Mouse (Mus musculus): ENCODE measurements around the gene Kcnj6. TPM values are rescaled to one million over a fixed set of nuclear protein-coding genes. Genes with fewer than 3 reads are reported as not detected.

The Kcnj6 gene
- polyA plus RNA-seq, 1 experiment from 2014 or later, result not detected

- Histone ChIP-seq H3K9me3 (ENCODE audit: control insufficient read depth, low read length) (peaks cover 8% of the 10 kb centered on the region; the same call in 1 of the 2 replicates), H3K4me3 (ENCODE audit: low read length) (peak overlapping the region; percentile 50), H3K9ac (ENCODE audit: low read length) (peak overlapping the region; percentile 63; the same call in 1 of the 2 replicates), H3K27ac (ENCODE audit: low read length) (no peak overlapping the region), H3K27me3 (ENCODE audit: control insufficient read depth, insufficient read depth, low read depth, low read length) (no peaks in the 10 kb centered on the region), H3K4me2 (ENCODE audit: low read depth, low read length) (peak overlapping the region; percentile 67), H3K4me1 (replicated peaks; ENCODE audit: control insufficient read depth, insufficient read depth, low read length) (peaks cover 7% of the 10 kb centered on the region; the same call in 1 of the 2 replicates), H3K36me3 (ENCODE audit: control insufficient read depth, insufficient read depth, low read length) (no peaks in the 10 kb centered on the region)
- 1% methylated on average over 18 of the region's 18 CpGs for WGBS
- 0 out of 2 replicates have a peak, but pooled peaks have one; percentile 21 for ATAC-seq (ENCODE audit: low read depth)
Observed at GRCm38 (mm10) chr16:94724747-94725211, 272.7 kb downstream of the Kcnj6 start.

GRCm38 (mm10) chr16:94724061-94724596, 273.4 kb downstream of the Kcnj6 start:
- H3K9ac ChIP-seq (ENCODE audit: low read length), result peak overlapping the region; percentile 63
- H3K36me3 ChIP-seq (ENCODE audit: control insufficient read depth, insufficient read depth, low read length), result no peaks in the 10 kb centered on the region
- peaks cover 5% of the 10 kb centered on the region; the same call in 1 of the 2 replicates for H3K9me3 ChIP-seq (ENCODE audit: control insufficient read depth, low read length)
- H3K27me3 ChIP-seq (ENCODE audit: control insufficient read depth, insufficient read depth, low read depth, low read length), result no peaks in the 10 kb centered on the region
- peak overlapping the region; percentile 67 for H3K4me2 ChIP-seq (ENCODE audit: low read depth, low read length)
- H3K4me3 ChIP-seq (ENCODE audit: low read length), result peak overlapping the region; percentile 50
- no peak overlapping the region; the same call in 1 of the 2 replicates for H3K27ac ChIP-seq (ENCODE audit: low read length)
- ATAC-seq (ENCODE audit: low read depth), result peak; percentile 90
- peaks cover 7% of the 10 kb centered on the region; the same call in 1 of the 2 replicates for H3K4me1 ChIP-seq (replicated peaks; ENCODE audit: control insufficient read depth, insufficient read depth, low read length)
- under 1% methylated on average over 23 of the region's 23 CpGs for WGBS

DNA sequence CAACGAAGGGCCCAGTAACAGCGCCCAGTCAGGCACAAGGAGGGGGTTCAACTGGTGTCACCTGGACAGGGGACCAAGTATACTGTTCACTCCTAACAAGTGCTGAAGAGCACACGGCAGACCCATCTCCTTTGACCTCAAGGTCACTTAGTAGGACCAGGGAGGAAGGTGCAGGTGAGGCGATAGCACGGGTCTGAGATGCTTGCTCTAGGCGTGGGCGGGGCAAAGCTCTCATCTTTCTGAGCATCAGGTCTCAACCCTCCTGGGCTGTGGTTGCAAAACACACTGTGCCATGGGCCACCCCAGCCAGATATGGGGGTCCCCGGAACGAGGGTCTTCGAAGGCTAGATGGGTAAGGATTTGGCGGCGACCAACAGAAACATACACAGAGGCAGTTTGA, 274.6 kb downstream of the Kcnj6 start:
- no peak overlapping the region for H3K27ac ChIP-seq (ENCODE audit: low read length)
- no peak overlapping the region for H3K9ac ChIP-seq (ENCODE audit: low read length)
- H3K9me3 ChIP-seq (ENCODE audit: control insufficient read depth, low read length), result 0 out of 2 replicates have a peak, but pooled peaks cover 2% of the 10 kb centered on the region
- H3K4me2 ChIP-seq (ENCODE audit: low read depth, low read length), result no peak overlapping the region
- peaks cover 7% of the 10 kb centered on the region; the same call in 1 of the 2 replicates for H3K4me1 ChIP-seq (replicated peaks; ENCODE audit: control insufficient read depth, insufficient read depth, low read length)
- 71% methylated on average over 12 of the region's 12 CpGs for whole genome bisulfite sequencing
- no peak overlapping the region for H3K4me3 ChIP-seq (ENCODE audit: low read length)
- H3K27me3 ChIP-seq (ENCODE audit: control insufficient read depth, insufficient read depth, low read depth, low read length), result no peaks in the 10 kb centered on the region
- no peak for ATAC-seq (ENCODE audit: low read depth)
- no peaks in the 10 kb centered on the region for H3K36me3 ChIP-seq (ENCODE audit: control insufficient read depth, insufficient read depth, low read length)

- 43% methylated on average over 10 of the region's 10 CpGs for WGBS
- Histone ChIP-seq H3K9me3 (ENCODE audit: control insufficient read depth, low read length) (0 out of 2 replicates have a peak, but pooled peaks cover 2% of the 10 kb centered on the region), H3K36me3 (ENCODE audit: control insufficient read depth, insufficient read depth, low read length) (no peaks in the 10 kb centered on the region), H3K27ac (ENCODE audit: low read length) (no peak overlapping the region), H3K4me2 (ENCODE audit: low read depth, low read length) (no peak overlapping the region), H3K27me3 (ENCODE audit: control insufficient read depth, insufficient read depth, low read depth, low read length) (no peaks in the 10 kb centered on the region), H3K9ac (ENCODE audit: low read length) (no peak overlapping the region), H3K4me1 (replicated peaks; ENCODE audit: control insufficient read depth, insufficient read depth, low read length) (peaks cover 7% of the 10 kb centered on the region; the same call in 1 of the 2 replicates), H3K4me3 (ENCODE audit: low read length) (no peak overlapping the region)
- ATAC-seq (ENCODE audit: low read depth), result no peak
Observed at GRCm38 (mm10) chr16:94721549-94722006, 275.9 kb downstream of the Kcnj6 start.

DNA sequence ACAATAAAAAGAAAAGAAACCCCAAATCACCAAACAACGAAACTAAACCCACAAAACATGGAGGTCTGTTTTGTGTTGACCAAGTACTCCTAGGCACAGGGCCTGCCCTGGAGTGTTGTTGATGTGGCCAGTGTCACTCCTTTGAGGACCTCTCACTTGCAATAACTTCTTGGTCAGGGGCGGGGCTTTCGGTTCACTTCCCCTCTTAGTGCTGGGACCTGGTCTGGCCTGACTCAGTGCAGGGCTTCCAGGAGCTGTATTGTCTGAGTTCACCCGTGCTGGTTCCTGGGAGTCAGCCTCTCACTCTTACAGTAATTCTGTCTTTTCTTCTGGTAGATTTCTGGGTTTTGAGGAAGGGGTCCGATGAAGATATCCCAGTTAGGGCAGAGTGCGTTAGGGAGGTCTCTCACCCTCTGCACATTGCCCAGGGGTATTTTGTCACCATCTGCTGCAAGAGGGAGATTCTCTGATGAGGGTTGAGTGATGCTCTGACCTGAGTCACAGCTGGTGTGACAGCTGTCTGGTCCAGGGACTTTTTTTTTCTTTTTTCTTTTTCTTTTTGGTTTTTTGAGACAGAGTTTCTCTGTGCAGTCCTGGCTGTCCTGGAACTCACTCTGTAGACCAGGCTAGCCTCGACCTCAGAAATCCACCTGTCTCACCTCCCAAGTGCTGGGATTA, 276.9 kb downstream of the Kcnj6 start:
- H3K36me3 ChIP-seq (ENCODE audit: control insufficient read depth, insufficient read depth, low read length), result no peaks in the 10 kb centered on the region
- H3K9me3 ChIP-seq (ENCODE audit: control insufficient read depth, low read length), result peaks cover 6% of the 10 kb centered on the region; the same call in 1 of the 2 replicates
- no peak for ATAC-seq (ENCODE audit: low read depth)
- H3K27ac ChIP-seq (ENCODE audit: low read length), result no peak overlapping the region
- 60% methylated on average over 7 of the region's 7 CpGs for WGBS
- H3K4me3 ChIP-seq (ENCODE audit: low read length), result no peak overlapping the region
- no peak overlapping the region for H3K4me2 ChIP-seq (ENCODE audit: low read depth, low read length)
- no peak overlapping the region for H3K9ac ChIP-seq (ENCODE audit: low read length)
- H3K27me3 ChIP-seq (ENCODE audit: control insufficient read depth, insufficient read depth, low read depth, low read length), result no peaks in the 10 kb centered on the region
- peaks cover 7% of the 10 kb centered on the region; the same call in 1 of the 2 replicates for H3K4me1 ChIP-seq (replicated peaks; ENCODE audit: control insufficient read depth, insufficient read depth, low read length)

DNA sequence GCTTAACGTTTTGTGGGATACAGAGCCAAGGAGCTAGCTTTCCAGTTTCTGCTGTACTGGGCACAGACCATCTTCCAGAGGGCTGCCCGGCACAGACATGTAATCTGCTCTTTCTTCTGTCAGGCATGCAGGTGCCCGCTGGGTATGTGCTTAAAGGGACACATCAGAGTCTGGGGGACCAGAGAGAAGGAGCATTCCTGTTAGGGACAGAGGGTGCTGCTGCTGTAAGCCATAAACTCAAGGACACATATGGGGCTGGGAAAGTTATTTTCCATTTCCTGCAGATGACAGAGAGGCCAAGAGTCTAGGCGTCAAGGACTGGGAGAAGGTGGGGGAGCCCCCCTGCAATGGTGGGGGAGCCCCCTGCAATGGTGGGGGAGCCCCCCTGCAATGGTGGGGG, 278.0 kb downstream of the Kcnj6 start:
- no peaks in the 10 kb centered on the region for H3K36me3 ChIP-seq (ENCODE audit: control insufficient read depth, insufficient read depth, low read length)
- no peak overlapping the region for H3K9ac ChIP-seq (ENCODE audit: low read length)
- H3K27me3 ChIP-seq (ENCODE audit: control insufficient read depth, insufficient read depth, low read depth, low read length), result no peaks in the 10 kb centered on the region
- WGBS, result 65% methylated on average over 4 of the region's 4 CpGs
- H3K4me3 ChIP-seq (ENCODE audit: low read length), result no peak overlapping the region
- peaks cover 6% of the 10 kb centered on the region; the same call in 1 of the 2 replicates for H3K9me3 ChIP-seq (ENCODE audit: control insufficient read depth, low read length)
- H3K27ac ChIP-seq (ENCODE audit: low read length), result no peak overlapping the region
- no peak for ATAC-seq (ENCODE audit: low read depth)
- H3K4me1 ChIP-seq (replicated peaks; ENCODE audit: control insufficient read depth, insufficient read depth, low read length), result peaks cover 4% of the 10 kb centered on the region; the same call in 1 of the 2 replicates
- H3K4me2 ChIP-seq (ENCODE audit: low read depth, low read length), result no peak overlapping the region

- H3K4me2 ChIP-seq (ENCODE audit: low read depth, low read length), result no peak overlapping the region
- no peak for ATAC-seq (ENCODE audit: low read depth)
- H3K27me3 ChIP-seq (ENCODE audit: control insufficient read depth, insufficient read depth, low read depth, low read length), result no peaks in the 10 kb centered on the region
- no peak overlapping the region for H3K4me3 ChIP-seq (ENCODE audit: low read length)
- H3K9ac ChIP-seq (ENCODE audit: low read length), result no peak overlapping the region
- no peaks in the 10 kb centered on the region for H3K36me3 ChIP-seq (ENCODE audit: control insufficient read depth, insufficient read depth, low read length)
- 59% methylated on average over 4 of the region's 4 CpGs for WGBS
- H3K4me1 ChIP-seq (replicated peaks; ENCODE audit: control insufficient read depth, insufficient read depth, low read length), result peaks cover 2% of the 10 kb centered on the region; the same call in 1 of the 2 replicates
- peaks cover 6% of the 10 kb centered on the region; the same call in 1 of the 2 replicates for H3K9me3 ChIP-seq (ENCODE audit: control insufficient read depth, low read length)
- H3K27ac ChIP-seq (ENCODE audit: low read length), result no peak overlapping the region
Observed at GRCm38 (mm10) chr16:94718919-94719318, 278.6 kb downstream of the Kcnj6 start.

- H3K4me2 ChIP-seq (ENCODE audit: low read depth, low read length), result no peak overlapping the region
- H3K4me3 ChIP-seq (ENCODE audit: low read length), result no peak overlapping the region
- no peaks in the 10 kb centered on the region for H3K27me3 ChIP-seq (ENCODE audit: control insufficient read depth, insufficient read depth, low read depth, low read length)
- no peak overlapping the region for H3K27ac ChIP-seq (ENCODE audit: low read length)
- ATAC-seq (ENCODE audit: low read depth), result no peak
- no peak overlapping the region for H3K9ac ChIP-seq (ENCODE audit: low read length)
- 0 out of 2 replicates have a peak, but pooled peaks cover 3% of the 10 kb centered on the region for H3K4me1 ChIP-seq (replicated peaks; ENCODE audit: control insufficient read depth, insufficient read depth, low read length)
- no peaks in the 10 kb centered on the region for H3K36me3 ChIP-seq (ENCODE audit: control insufficient read depth, insufficient read depth, low read length)
- 86% methylated on average over 11 of the region's 11 CpGs for WGBS
- H3K9me3 ChIP-seq (ENCODE audit: control insufficient read depth, low read length), result peaks cover 6% of the 10 kb centered on the region; the same call in 1 of the 2 replicates
Observed at GRCm38 (mm10) chr16:94717051-94717450, 280.4 kb downstream of the Kcnj6 start.

GRCm38 (mm10) chr16:94714483-94714882, 283.0 kb downstream of the Kcnj6 start:
- Histone ChIP-seq H3K27ac (ENCODE audit: low read length) (no peak overlapping the region), H3K9me3 (ENCODE audit: control insufficient read depth, low read length) (peaks cover 6% of the 10 kb centered on the region; the same call in 1 of the 2 replicates), H3K4me3 (ENCODE audit: low read length) (no peak overlapping the region), H3K4me1 (replicated peaks; ENCODE audit: control insufficient read depth, insufficient read depth, low read length) (0 out of 2 replicates have a peak, but pooled peaks cover 3% of the 10 kb centered on the region), H3K9ac (ENCODE audit: low read length) (no peak overlapping the region), H3K27me3 (ENCODE audit: control insufficient read depth, insufficient read depth, low read depth, low read length) (no peaks in the 10 kb centered on the region), H3K4me2 (ENCODE audit: low read depth, low read length) (no peak overlapping the region), H3K36me3 (ENCODE audit: control insufficient read depth, insufficient read depth, low read length) (no peaks in the 10 kb centered on the region)
- 55% methylated on average over 14 of the region's 14 CpGs for WGBS
- no peak for ATAC-seq (ENCODE audit: low read depth)

Measured in lung, embryonic 16.5 days (tissue).